Mouse (Mus musculus) heart, adult 2 months (tissue): ENCODE data around the gene Ltbp4. TPM values are rescaled to one million over a fixed set of nuclear protein-coding genes. Genes with fewer than 3 reads are reported as not detected.

Experiments
- DNase-seq, 2 experiments: peaks; one replicate each; pipeline ENCODE4 v3.0.0; 2021
- H3K27ac ChIP-seq: fragments of 200-600 bp; 2 replicates; pipeline ENCODE4 v1.8.1; 2022
- H3K27me3 ChIP-seq: fragments of 200-500 bp; 2 replicates; pipeline ENCODE4 v1.6.1; 2012; ENCODE audit warnings: mild to moderate bottlenecking, low read length, inconsistent platforms, mixed read lengths; ENCODE audit not compliant: control insufficient read depth, insufficient read depth
- H3K36me3 ChIP-seq: fragments of 200-500 bp; 2 replicates; pipeline ENCODE4 v1.6.1; 2012; ENCODE audit warnings: low read length, inconsistent platforms; ENCODE audit not compliant: control insufficient read depth, insufficient read depth
- H3K4me1 ChIP-seq: fragments of 200-500 bp; 2 replicates; pipeline ENCODE4 v1.6.1; 2011; ENCODE audit warnings: low read length; ENCODE audit not compliant: control insufficient read depth, insufficient read depth
- H3K4me3 ChIP-seq: fragments of 200-600 bp; 2 replicates; pipeline ENCODE4 v1.8.1; 2022
- H3K79me2 ChIP-seq: fragments of 200-500 bp; replicated peaks from 2 replicates; pipeline ENCODE4 v1.6.1; 2012; ENCODE audit warnings: mild to moderate bottlenecking, inconsistent platforms, low read length, moderate library complexity, mixed read lengths; ENCODE audit not compliant: control insufficient read depth, insufficient read depth
- H3K9ac ChIP-seq: fragments of 200-500 bp; 2 replicates; pipeline ENCODE4 v1.6.1; 2012; ENCODE audit warnings: low read depth, mild to moderate bottlenecking, control low read depth, inconsistent platforms, low read length, mixed read lengths
- CTCF ChIP-seq: fragments of 200-600 bp; IDR thresholded peaks from 2 replicates; pipeline ENCODE4 v1.8.1; 2022; ENCODE audit warnings: antibody characterized with exemption, mild to moderate bottlenecking, moderate library complexity
- EP300 ChIP-seq: fragments of 200-500 bp; IDR thresholded peaks from 2 replicates; pipeline ENCODE4 v1.6.1; 2011; ENCODE audit warnings: low read depth, low read length, control low read depth; ENCODE audit not compliant: insufficient read depth
- POLR2A ChIP-seq: fragments of 200-500 bp; IDR thresholded peaks from 2 replicates; pipeline ENCODE4 v1.6.1; 2011; ENCODE audit warnings: mild to moderate bottlenecking, low read depth, low read length, control low read depth; ENCODE audit not compliant: insufficient read depth
- WGBS: fragments of 180-500 bp; shearing (Covaris S2); methylation state at CpG from one replicate; pipeline ENCODE4 v1.1.7; 2018; 5-methylcytosine and 5-hydroxymethylcytosine counted together
- intact Hi-C: fragments of 180-260 bp; cut with DNase I; formaldehyde crosslinking; loops from one replicate; pipeline ENCODE4 v1.15.1; 2025
- polyA plus RNA-seq: library from polyadenylated mRNA; depleted of rRNA; stranded (reverse); fragments of >200 nt; gene quantifications from 2 replicates; pipeline ENCODE4 v1.2.3, GENCODE M21; 2012
- total RNA-seq, 2 experiments: library from RNA; stranded (reverse); gene quantifications; 2 replicates each; pipeline ENCODE4 v1.2.3; 2021

Ltbp4 gene
- total and polyA plus RNA-seq, 3 experiments: 187 to 374 (median 221) TPM

DNA sequence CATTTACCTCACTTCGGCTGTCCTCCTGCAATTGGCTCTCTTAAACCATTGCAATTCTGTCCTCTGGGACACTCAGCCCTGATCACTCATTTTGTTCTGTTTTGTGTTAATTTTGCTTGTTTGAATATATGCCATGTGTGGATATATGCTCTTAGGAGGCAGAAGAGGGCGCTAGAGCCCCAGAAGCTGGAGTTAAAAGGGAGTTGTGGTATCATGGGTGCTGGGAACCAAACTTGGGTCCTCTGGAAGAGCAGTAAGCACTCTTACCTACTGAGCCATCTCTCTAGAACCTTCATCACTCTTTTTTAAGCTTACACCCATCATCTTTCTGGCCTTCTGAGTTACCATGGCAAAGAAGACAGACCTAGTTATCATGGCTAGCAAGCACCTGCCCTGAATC is 21.7 kb upstream of the Ltbp4 start:
- WGBS: 61% methylated on average over 2 of the region's 2 CpGs
- no peak for DNase-seq
- no peak overlapping the region for H3K9ac ChIP-seq
- H3K4me3 ChIP-seq: no peak overlapping the region
- no peaks in the 10 kb centered on the region for H3K79me2 ChIP-seq
- intact Hi-C loops: loop anchor here (5.0 to 10.0 kb wide), 2 partner anchors 88 to 316 kb away; partner anchors contain the start of genes Blvrb, Map3k10 and Sptbn4
- peaks cover 5% of the 10 kb centered on the region for H3K4me1 ChIP-seq
- H3K36me3 ChIP-seq: no peaks in the 10 kb centered on the region
- no peak overlapping the region for H3K27ac ChIP-seq
- no peak for TF ChIP-seq CTCF
- no peak for TF ChIP-seq EP300
- TF ChIP-seq POLR2A: no peak
- H3K27me3 ChIP-seq: peaks cover 4% of the 10 kb centered on the region

DNA sequence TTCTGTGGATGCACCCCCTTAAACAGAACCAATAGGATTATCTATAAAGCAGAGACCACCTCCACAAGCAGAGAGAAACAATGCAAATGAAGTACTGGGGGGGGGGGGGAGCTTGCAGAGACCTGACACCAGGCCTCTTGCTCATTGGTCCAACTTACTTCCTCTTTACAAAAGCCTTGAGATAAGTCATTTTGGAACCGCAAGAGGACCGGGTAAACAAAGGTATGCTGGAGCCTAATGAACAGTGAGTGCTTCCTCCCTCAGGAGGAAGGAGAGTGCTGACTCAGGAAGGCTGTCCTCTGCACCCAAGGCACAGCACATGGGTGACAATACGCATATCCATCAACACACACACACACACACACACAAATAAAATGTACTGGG is 20.1 kb upstream of the Ltbp4 start:
- peaks cover 5% of the 10 kb centered on the region for H3K4me1 ChIP-seq
- TF ChIP-seq POLR2A: no peak
- no peak for TF ChIP-seq CTCF
- no peak for TF ChIP-seq EP300
- H3K27ac ChIP-seq: no peak overlapping the region; the same call in 1 of the 2 replicates
- H3K4me3 ChIP-seq: no peak overlapping the region
- no peaks in the 10 kb centered on the region for H3K27me3 ChIP-seq
- WGBS: 28% methylated on average over 3 of the region's 3 CpGs
- H3K9ac ChIP-seq: no peak overlapping the region
- DNase-seq: no peak
- intact Hi-C loops: loop anchor here (5.0 to 10.0 kb wide), 2 partner anchors 90 to 317 kb away; partner anchors contain the start of genes Blvrb, Map3k10 and Sptbn4
- no peaks in the 10 kb centered on the region for H3K79me2 ChIP-seq
- no peaks in the 10 kb centered on the region for H3K36me3 ChIP-seq

DNA sequence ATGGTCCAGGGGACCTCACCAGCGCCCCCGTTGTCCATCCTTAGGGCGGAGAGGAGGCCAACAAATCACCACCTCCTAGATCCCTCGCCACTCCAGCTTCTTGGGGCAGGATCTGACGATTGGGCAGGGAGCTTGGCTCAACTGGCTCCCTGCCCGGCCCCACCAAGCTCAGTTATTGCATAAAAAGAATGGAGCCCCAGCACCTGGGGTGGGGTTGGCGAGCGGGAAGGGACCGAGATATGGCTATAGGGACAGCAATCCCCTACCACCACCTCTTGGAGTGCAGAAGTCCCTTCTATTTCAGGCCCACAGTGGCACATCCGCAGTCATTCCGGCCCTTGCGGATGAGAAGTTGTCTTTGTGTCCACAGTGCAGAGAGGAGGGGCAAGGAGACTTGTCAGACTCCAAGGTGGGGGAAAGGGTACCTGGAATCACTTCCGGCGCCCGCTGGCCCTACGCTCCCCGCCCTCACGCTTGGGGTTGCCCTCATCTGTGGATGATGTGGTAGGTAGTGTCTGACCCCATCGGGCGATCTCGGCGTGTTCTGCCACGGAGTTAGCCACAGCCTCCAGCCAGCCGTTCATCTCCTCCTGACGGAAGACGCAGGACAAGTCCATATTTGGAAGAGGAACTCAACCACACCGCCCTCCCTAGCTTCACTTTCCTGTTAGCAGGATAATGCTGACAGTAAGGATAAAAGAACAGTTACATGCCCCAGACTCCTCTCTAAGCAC is 19.5 kb upstream of the Ltbp4 start, which contains the start of gene Gm20479:
TSS of gene Gm20479 (minus strand) at position 559 of the 734 bp plus-strand sequence.
- no peak for TF ChIP-seq EP300
- TF ChIP-seq POLR2A: peak; percentile 48; the same call in 1 of the 2 replicates
- DNase-seq: peak; percentile 46 to 54
- intact Hi-C loops: loop anchor here (5.0 to 10.0 kb wide), 2 partner anchors 90 to 318 kb away; partner anchors contain the start of genes Blvrb, Map3k10 and Sptbn4
- H3K27me3 ChIP-seq: no peaks in the 10 kb centered on the region
- H3K4me1 ChIP-seq: peaks cover 5% of the 10 kb centered on the region
- peak within 1 kb of the TSS; percentile 73 for H3K4me3 ChIP-seq
- no peaks in the 10 kb centered on the region for H3K79me2 ChIP-seq
- peak within 1 kb of the TSS; percentile 27 for H3K9ac ChIP-seq
- H3K36me3 ChIP-seq: no peaks in the 10 kb centered on the region
- 4% methylated on average over 27 of the region's 27 CpGs for whole genome bisulfite sequencing
- peak within 1 kb of the TSS; percentile 56 for H3K27ac ChIP-seq

DNA sequence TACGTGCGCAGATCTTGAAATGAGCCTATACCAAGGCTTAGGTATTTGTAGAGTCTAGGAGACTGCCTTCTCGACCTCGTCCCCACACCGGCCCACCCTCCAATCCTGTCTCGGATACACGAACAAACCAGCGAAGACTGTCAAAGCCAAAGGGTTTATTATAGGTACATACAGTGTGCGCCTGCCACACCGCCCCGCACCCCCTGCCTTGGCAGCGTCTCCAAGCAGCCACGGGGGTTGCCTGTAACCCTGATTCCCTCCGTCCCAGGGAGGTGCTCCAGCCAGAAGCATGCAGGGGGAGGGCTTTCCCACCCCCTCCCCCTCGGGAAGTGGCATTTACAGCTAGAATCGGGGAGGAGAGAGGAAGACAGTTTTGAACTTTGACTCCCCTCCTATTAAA is 18.8 kb upstream of the Ltbp4 start:
- H3K4me3 ChIP-seq: peak overlapping the region; percentile 73
- H3K36me3 ChIP-seq: no peaks in the 10 kb centered on the region
- H3K79me2 ChIP-seq: no peaks in the 10 kb centered on the region
- intact Hi-C loops: loop anchor here (5.0 to 10.0 kb wide), 2 partner anchors 91 to 319 kb away; partner anchors contain the start of genes Blvrb, Map3k10 and Sptbn4
- WGBS: 2% methylated on average over 16 of the region's 16 CpGs
- H3K27me3 ChIP-seq: no peaks in the 10 kb centered on the region
- TF ChIP-seq CTCF: no peak
- TF ChIP-seq POLR2A: no peak
- no peak for TF ChIP-seq EP300
- H3K4me1 ChIP-seq: peaks cover 5% of the 10 kb centered on the region
- H3K9ac ChIP-seq: peak overlapping the region; percentile 27
- H3K27ac ChIP-seq: peak overlapping the region; percentile 56
- DNase-seq: peak; percentile 45 to 60

DNA sequence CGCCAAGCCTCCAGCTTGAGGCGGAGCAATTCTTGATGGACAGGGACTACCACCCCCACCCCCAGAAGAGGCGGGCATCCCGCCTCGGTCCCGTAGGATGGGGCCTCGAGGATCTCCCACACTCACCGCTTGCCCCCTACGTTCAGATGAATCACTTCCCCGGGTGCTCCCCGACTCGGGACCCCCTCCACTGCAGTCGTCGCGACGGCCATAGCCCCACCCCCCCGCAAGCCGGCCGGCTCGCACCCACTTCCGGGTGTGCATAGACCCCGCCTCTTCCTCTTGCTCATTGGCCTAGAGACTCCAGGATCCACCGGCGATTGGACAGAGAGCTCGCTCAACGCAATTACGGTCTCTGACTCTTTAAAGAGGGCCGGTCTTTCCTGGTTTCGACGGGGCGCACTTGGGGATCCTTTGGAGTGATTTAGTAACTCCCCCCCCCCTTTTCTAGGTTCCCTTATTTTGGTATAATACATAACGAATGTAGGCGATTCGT is 18.3 kb upstream of the Ltbp4 start, which contains the start of gene Shkbp1:
TSS of gene Shkbp1 (minus strand) at position 275 of the 496 bp plus-strand sequence.
- intact Hi-C loops: loop anchor here (5.0 to 10.0 kb wide), 2 partner anchors 92 to 319 kb away; partner anchors contain the start of genes Blvrb, Map3k10 and Sptbn4
- Histone ChIP-seq H3K27ac (peak within 1 kb of the TSS; percentile 69), H3K36me3 (no peaks in the 10 kb centered on the region), H3K27me3 (no peaks in the 10 kb centered on the region), H3K4me1 (peaks cover 3% of the 10 kb centered on the region), H3K79me2 (no peaks in the 10 kb centered on the region), H3K4me3 (peak within 1 kb of the TSS; percentile 73), H3K9ac (peak within 1 kb of the TSS; percentile 69)
- 2% methylated on average over 34 of the region's 34 CpGs for WGBS
- DNase-seq: peak; percentile 87 to 91
- TF ChIP-seq POLR2A (0 out of 2 replicates have a peak, but pooled peaks have one; percentile 35), EP300 (no peak), CTCF (no peak)

DNA sequence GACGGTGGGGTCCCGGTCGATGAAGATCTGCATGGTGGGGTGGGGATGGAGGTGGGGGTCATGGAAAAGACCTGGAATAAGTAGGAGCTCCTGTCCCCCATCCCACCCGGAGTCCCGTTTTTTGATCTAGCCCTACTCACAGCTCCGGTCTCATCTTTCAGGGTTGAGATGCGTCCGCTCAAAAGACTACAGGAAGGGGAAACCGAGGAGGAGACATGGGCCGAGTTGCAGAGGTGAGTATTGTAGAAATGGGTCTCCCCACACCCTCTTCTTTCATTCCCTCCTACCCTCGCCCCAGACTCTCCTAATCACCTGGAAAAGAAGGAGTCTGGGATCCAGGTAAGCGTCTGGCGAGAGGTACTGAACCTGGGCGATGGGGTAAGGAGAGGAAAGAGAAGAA is 17.8 kb upstream of the Ltbp4 start:
- no peaks in the 10 kb centered on the region for H3K27me3 ChIP-seq
- H3K4me3 ChIP-seq: peak overlapping the region; percentile 73
- 8% methylated on average over 14 of the region's 14 CpGs for WGBS
- no peaks in the 10 kb centered on the region for H3K36me3 ChIP-seq
- no peak for DNase-seq
- TF ChIP-seq CTCF (no peak), POLR2A (no peak), EP300 (no peak)
- H3K79me2 ChIP-seq: no peaks in the 10 kb centered on the region
- peaks cover 3% of the 10 kb centered on the region for H3K4me1 ChIP-seq
- peak overlapping the region; percentile 69 for H3K9ac ChIP-seq
- H3K27ac ChIP-seq: peak overlapping the region; percentile 69; the same call in 1 of the 2 replicates
- intact Hi-C loops: loop anchor here (5.0 to 10.0 kb wide), 2 partner anchors 92 to 320 kb away; partner anchors contain the start of genes Blvrb, Map3k10 and Sptbn4
